Mouse (Mus musculus) ovary, postnatal 14 days (tissue): Measurements from ENCODE around the gene Pamr1.
A peak's percentile ranks its signal among the peaks of the same experiment; 100 is the strongest.

Source experiments
- DNase-seq: peaks from one replicate; pipeline ENCODE4 v3.0.0; 2022; ENCODE audit warnings: low spot score

Pamr1 gene

GRCm38 (mm10) chr2:102598911-102599721, 49.3 kb downstream of the Pamr1 start:
- no peak for DNase-seq

GRCm38 (mm10) chr2:102600516-102600915, 50.7 kb downstream of the Pamr1 start:
- no peak for DNase-seq

GRCm38 (mm10) chr2:102610485-102610884, 60.7 kb downstream of the Pamr1 start:
- DNase-seq = no peak

GRCm38 (mm10) chr2:102616637-102617036, 66.8 kb downstream of the Pamr1 start:
- DNase-seq = no peak

- DNase-seq = no peak
Observed at GRCm38 (mm10) chr2:102620744-102621429, 71.1 kb downstream of the Pamr1 start.

GRCm38 (mm10) chr2:102622176-102622575, 72.4 kb downstream of the Pamr1 start:
- DNase-seq = no peak

- DNase-seq = no peak
Observed at GRCm38 (mm10) chr2:102622943-102623342, 73.1 kb downstream of the Pamr1 start.

GRCm38 (mm10) chr2:102624538-102624937, 74.7 kb downstream of the Pamr1 start:
- DNase-seq = no peak

GRCm38 (mm10) chr2:102632361-102632760, 82.5 kb downstream of the Pamr1 start:
- no peak for DNase-seq

GRCm38 (mm10) chr2:102634010-102634409, 84.2 kb downstream of the Pamr1 start:
- no peak for DNase-seq

- no peak for DNase-seq
Observed at GRCm38 (mm10) chr2:102635523-102636060, 85.8 kb downstream of the Pamr1 start.

GRCm38 (mm10) chr2:102636116-102636600, 86.3 kb downstream of the Pamr1 start:
- DNase-seq = no peak

- DNase-seq = no peak
Observed at GRCm38 (mm10) chr2:102638140-102638539, 88.3 kb downstream of the Pamr1 start.

- DNase-seq = no peak
Observed at GRCm38 (mm10) chr2:102638690-102639089, 88.9 kb downstream of the Pamr1 start.

GRCm38 (mm10) chr2:102648845-102649500, 99.2 kb downstream of the Pamr1 start:
- no peak for DNase-seq

- DNase-seq = no peak
Observed at GRCm38 (mm10) chr2:102650322-102650721, 100.5 kb downstream of the Pamr1 start.

GRCm38 (mm10) chr2:102655966-102656725, 106.3 kb downstream of the Pamr1 start:
- no peak for DNase-seq

GRCm38 (mm10) chr2:102657726-102658125, 107.9 kb downstream of the Pamr1 start:
- no peak for DNase-seq

- no peak for DNase-seq
Observed at GRCm38 (mm10) chr2:102658163-102658660, 108.4 kb downstream of the Pamr1 start, which contains the start of gene Slc1a2. Gene Slc1a2 (plus strand): TSS chr2:102658659.

GRCm38 (mm10) chr2:102658661-102659520, 109.1 kb downstream of the Pamr1 start:
- DNase-seq = peak; percentile 25

- no peak for DNase-seq
Observed at GRCm38 (mm10) chr2:102659521-102659830, 109.7 kb downstream of the Pamr1 start.
